Mouse (Mus musculus): ENCODE data around the gene Tspan15.

GRCm38 (mm10) chr10:62138040-62138439 is 93.0 kb downstream of the Tspan15 start:
- no peak for TF ChIP-seq POLR2A (IDR thresholded peaks at IDR 0.05; ENCODE audit: extremely low read depth, insufficient read depth, low read length)
- TF ChIP-seq CTCF (IDR thresholded peaks at IDR 0.05; ENCODE audit: low read depth, low read length), result no peak
